Mouse (Mus musculus): ENCODE results near the gene Fam72a. TPM values are rescaled to one million over a fixed set of nuclear protein-coding genes. Genes with fewer than 3 reads are reported as not detected.

Fam72a gene
- polyA plus RNA-seq, 1 experiment from 2014 or later: 1.2 TPM

GRCm38 (mm10) chr1:131583598-131583997 lies 55.9 kb downstream of the Fam72a start:
- Histone ChIP-seq H3K36me3 (replicated peaks; ENCODE audit: insufficient read depth, low read length) (no peaks in the 10 kb centered on the region), H3K27ac (ENCODE audit: low read depth) (no peak overlapping the region), H3K9me3 (ENCODE audit: low read length) (no peaks in the 10 kb centered on the region), H3K4me2 (ENCODE audit: low read depth, low read length) (no peak overlapping the region), H3K27me3 (ENCODE audit: insufficient read depth, low read length) (no peaks in the 10 kb centered on the region), H3K9ac (replicated peaks) (no peak overlapping the region), H3K4me1 (ENCODE audit: insufficient read depth) (no peaks in the 10 kb centered on the region), H3K4me3 (ENCODE audit: low read depth, low read length) (no peak overlapping the region)
- WGBS (ENCODE audit: insufficient replicate concordance): 67% methylated on average over 3 of the region's 3 CpGs
- TF ChIP-seq CTCF (IDR thresholded peaks at IDR 0.05; ENCODE audit: low read depth): no peak
- TF ChIP-seq EP300 (IDR thresholded peaks at IDR 0.05; ENCODE audit: low read depth): no peak
- ATAC-seq (no peak), DNase-seq (no peak)

DNA sequence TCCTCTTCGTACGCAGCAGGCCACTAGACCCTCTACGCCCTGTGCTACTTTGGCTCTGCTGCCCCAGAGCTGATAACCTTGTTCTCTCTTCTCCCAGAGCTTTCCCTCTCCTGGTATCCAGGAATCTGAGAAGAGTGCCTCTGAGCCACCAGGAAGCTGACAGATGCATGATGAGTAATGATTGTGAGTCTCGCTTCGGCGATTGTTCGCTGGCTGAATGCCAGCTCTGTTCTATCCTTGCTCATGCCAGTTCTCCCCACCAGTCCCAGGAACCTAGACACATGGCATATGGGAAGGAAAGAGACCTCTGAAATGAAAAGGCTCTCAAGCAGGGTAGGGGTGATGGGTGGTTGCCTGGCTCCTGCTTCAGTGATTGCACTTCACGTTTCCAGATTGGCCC lies 59.1 kb downstream of the Fam72a start:
- Histone ChIP-seq H3K4me2 (ENCODE audit: low read depth, low read length) (no peak overlapping the region), H3K27me3 (ENCODE audit: insufficient read depth, low read length) (no peaks in the 10 kb centered on the region), H3K4me1 (ENCODE audit: insufficient read depth) (no peaks in the 10 kb centered on the region), H3K9ac (replicated peaks) (no peak overlapping the region), H3K9me3 (ENCODE audit: low read length) (no peaks in the 10 kb centered on the region), H3K4me3 (ENCODE audit: low read depth, low read length) (no peak overlapping the region), H3K27ac (ENCODE audit: low read depth) (no peak overlapping the region), H3K36me3 (replicated peaks; ENCODE audit: insufficient read depth, low read length) (no peaks in the 10 kb centered on the region)
- DNase-seq: no peak
- TF ChIP-seq EP300 (IDR thresholded peaks at IDR 0.05; ENCODE audit: low read depth) (no peak), CTCF (IDR thresholded peaks at IDR 0.05; ENCODE audit: low read depth) (no peak)
- WGBS (ENCODE audit: insufficient replicate concordance): 78% methylated on average over 8 of the region's 8 CpGs
- ATAC-seq: no peak

Small RNA genes within 50 kb of the gene (microRNA-seq; reads per million reads assigned to microRNA genes)
- not detected for gene Gm24273

Other genes starting within 250 kb of the Fam72a start
- gene Ikbke, start 248.3 kb upstream of the Fam72a start, polyA plus RNA-seq (2015; fragmentation: Nextera tagmentation; extraction: Ambion mirVana): 3.9 and 4.4 TPM in 2 replicates
- gene Srgap2, start 551 bp upstream of the Fam72a start, polyA plus RNA-seq (2015; fragmentation: Nextera tagmentation; extraction: Ambion mirVana): 4.1 TPM in 2 replicates
- not detected in 2 replicates for gene Avpr1b, start 71.3 kb downstream of the Fam72a start, polyA plus RNA-seq (2015; fragmentation: Nextera tagmentation; extraction: Ambion mirVana)
- gene Ctse, start 110.4 kb downstream of the Fam72a start, polyA plus RNA-seq (2015; fragmentation: Nextera tagmentation; extraction: Ambion mirVana): 69.2 and 76.3 TPM in 2 replicates
- gene Rab7b, start 160.8 kb downstream of the Fam72a start, polyA plus RNA-seq (2015; fragmentation: Nextera tagmentation; extraction: Ambion mirVana): 2.3 and 2.4 TPM in 2 replicates
- not detected in 2 replicates for gene Slc26a9, start 216.1 kb downstream of the Fam72a start, polyA plus RNA-seq (2015; fragmentation: Nextera tagmentation; extraction: Ambion mirVana)